Mouse (Mus musculus) hematopoietic stem cell, adult 5-6 weeks (primary cell): ENCODE data around the gene Blvrb. TPM values are rescaled to one million over a fixed set of nuclear protein-coding genes. Genes with fewer than 3 reads are reported as not detected.

Experiments
- ATAC-seq, 2 experiments: fragments of 125-278 bp in 1 of 2; replicated peaks in 1 of 2; 2 replicates each; pipeline ENCODE4 v1.8.0; 2016 to 2017; ENCODE audit warnings: inconsistent platforms in 2 of 2, mild to moderate bottlenecking in 2 of 2, moderate number of reproducible peaks in 2 of 2, low read depth in 1 of 2, moderate TSS enrichment in 1 of 2; ENCODE audit not compliant: low FRiP score in 2 of 2, poor library complexity in 2 of 2, severe bottlenecking in 2 of 2, insufficient read depth in 1 of 2, low TSS enrichment in 1 of 2
- total RNA-seq: library from RNA; stranded (forward); fragments of 172-1452, 232-1000 nt; gene quantifications from 2 replicates; pipeline ENCODE4 v1.2.3, GENCODE M21; 2017

Blvrb gene
- total RNA-seq, 1 experiment from 2014 or later, result 31.7 TPM

DNA sequence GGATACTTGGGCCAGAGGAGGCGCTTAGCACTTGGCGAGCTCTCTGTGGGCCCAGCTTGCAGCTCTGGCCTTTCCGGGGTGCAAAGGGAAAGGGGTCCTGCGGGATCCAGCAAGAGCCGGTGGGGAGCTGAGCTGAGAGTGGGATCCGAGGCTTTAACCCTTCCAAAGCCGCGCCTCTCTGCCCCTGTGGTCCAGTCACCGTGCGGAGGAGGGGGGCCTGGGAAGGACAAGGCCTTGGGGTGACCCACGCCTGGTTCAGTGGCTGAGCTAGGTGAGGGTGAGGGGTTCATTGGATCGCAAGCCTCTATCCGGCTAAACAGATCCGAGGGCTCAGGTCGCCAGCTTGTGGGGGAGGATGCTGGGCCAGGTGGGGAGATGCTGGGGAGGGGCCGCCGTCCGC lies 1.7 kb upstream of the Blvrb start:
- ATAC-seq, result no peak

- peak in 1 of 2 experiments; percentile 6; a peak in 1 of 4 replicates for ATAC-seq
These were observed 1.0 kb upstream of the Blvrb start for GRCm38 (mm10) chr7:27446521-27447418.

DNA sequence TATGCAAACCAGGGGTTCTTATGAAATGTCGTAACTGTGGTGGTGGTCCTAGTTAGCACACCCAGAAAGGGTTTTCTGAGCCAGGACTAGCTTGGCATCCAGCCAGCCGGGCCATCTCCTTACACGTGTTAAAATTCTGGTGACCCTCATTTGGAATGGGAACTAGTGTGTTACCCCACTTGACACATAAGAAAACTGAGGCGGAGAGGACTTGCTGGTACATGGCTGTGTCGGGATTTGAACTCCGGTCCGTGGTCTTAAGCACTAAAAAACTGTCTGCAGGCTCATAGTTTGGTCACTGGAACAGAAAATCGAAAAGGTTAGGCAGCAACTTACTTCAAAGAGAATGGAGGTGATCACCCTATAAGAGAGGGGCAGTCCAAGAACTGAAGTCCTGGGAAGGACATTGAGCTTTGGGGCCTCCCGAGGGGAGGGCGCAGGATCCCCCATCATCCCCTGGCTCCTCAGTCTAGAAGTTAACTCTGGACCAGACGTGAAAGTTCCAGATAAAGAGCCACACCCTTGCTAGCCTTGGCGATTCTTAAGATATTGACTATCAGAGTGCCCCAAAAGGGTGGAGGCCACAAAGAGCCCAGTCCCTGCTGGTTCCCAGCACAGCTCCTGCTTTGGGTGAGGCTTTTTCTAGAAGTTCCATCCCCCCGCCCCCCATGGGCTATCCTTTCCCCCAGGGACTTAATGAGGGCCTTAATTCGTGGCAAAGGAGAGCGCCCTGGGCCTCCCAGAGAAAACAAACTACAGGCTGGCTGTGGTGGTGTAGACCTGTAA lies 836 bp downstream of the Blvrb start:
- ATAC-seq, result no peak

- ATAC-seq, result no peak
These were observed 1.6 kb downstream of the Blvrb start for GRCm38 (mm10) chr7:27449256-27449862.

GRCm38 (mm10) chr7:27451359-27451758 lies 3.6 kb downstream of the Blvrb start:
- ATAC-seq, result no peak

DNA sequence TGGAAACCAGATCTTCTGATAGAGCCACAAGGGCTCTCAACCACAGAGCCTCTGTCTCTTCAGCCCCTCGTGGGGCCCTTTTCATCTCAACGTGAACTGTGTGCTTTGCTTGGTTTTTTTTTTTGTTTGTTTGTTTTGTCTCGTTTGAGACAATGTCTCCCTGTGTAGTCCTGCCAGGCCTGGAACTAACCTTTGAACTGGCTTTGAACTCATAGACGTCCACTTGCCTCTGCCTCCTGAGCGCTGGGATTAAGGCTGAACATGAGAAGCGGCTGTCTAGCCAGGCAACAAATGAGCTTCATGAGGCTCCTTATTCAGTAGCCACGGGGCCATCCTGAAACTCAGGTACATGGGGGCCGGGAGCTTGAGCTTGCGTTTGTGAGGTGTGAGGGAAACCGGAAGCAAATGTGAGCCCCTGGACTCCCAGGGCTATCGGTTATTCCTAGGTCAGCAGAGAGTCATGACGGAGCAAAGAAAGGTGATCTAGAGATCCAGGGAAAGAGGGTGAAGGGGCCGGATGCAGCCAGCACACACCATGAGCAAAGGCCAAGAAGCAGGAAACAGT lies 4.5 kb downstream of the Blvrb start:
- ATAC-seq, result no peak

- no peak for ATAC-seq
These were observed 6.8 kb downstream of the Blvrb start for GRCm38 (mm10) chr7:27454461-27455121.

- ATAC-seq, result no peak
These were observed 7.5 kb downstream of the Blvrb start for GRCm38 (mm10) chr7:27455273-27455672.

GRCm38 (mm10) chr7:27458614-27459013 lies 10.8 kb downstream of the Blvrb start:
- ATAC-seq, result no peak

DNA sequence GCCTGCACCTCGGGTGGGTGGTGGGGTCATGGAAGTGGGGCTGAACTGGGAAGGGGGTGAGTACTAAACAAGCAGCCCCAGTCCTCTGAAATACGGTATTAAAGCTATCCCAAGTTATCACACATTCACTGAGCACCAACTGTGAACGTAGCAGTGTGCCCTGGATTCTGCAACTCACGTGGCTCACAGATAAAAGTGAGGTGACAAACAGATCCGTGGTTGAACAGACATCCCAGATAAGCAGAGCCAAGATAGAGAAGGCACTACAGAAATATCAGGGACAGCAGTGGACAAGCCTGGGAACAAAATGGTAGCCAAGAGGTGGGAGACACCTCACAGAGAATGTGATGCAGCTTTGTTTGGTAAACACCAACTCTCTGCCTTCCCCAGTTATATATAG lies 11.9 kb downstream of the Blvrb start:
- ATAC-seq, result no peak

DNA sequence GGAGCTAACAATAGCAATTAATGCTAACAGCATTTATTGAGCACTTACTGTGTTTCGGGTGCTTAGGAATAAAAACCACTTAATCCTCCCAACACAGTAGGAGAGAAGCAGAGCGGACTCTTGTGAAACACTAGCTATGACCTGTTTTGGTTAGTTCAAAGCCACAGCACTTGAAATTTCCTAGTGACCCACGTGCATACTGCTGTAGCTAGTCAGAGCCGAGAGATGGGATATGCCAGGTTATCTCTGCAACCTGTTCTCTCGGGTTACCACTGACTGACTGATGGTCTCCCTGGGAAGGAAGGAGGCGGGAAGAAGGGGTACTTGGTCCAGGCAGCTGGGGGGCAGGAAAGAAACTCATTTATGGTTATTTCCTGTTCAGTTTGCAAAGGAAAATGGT lies 12.7 kb downstream of the Blvrb start:
- peak in 1 of 2 experiments; percentile 29; a peak in 2 of 4 replicates for ATAC-seq

DNA sequence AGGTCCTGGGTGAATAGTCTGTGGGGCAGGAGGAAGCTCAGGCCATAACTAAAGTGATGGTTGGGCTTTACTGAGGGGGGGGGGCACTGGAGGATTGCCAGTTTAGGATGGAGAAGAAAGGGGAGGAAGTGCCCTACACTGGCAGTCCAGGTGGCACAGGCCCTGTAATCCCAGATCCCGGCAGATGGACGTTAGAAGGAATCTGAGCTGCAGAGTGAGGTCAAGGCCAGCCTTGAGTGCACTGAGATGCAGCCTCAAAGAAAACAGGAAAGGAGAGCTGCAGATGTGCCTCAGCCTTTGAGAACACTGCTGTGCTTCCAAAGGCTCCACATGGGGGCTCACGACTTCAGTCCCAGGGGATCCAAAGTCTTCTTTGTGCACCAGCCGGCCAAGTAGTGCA lies 19.9 kb downstream of the Blvrb start:
- no peak for ATAC-seq

DNA sequence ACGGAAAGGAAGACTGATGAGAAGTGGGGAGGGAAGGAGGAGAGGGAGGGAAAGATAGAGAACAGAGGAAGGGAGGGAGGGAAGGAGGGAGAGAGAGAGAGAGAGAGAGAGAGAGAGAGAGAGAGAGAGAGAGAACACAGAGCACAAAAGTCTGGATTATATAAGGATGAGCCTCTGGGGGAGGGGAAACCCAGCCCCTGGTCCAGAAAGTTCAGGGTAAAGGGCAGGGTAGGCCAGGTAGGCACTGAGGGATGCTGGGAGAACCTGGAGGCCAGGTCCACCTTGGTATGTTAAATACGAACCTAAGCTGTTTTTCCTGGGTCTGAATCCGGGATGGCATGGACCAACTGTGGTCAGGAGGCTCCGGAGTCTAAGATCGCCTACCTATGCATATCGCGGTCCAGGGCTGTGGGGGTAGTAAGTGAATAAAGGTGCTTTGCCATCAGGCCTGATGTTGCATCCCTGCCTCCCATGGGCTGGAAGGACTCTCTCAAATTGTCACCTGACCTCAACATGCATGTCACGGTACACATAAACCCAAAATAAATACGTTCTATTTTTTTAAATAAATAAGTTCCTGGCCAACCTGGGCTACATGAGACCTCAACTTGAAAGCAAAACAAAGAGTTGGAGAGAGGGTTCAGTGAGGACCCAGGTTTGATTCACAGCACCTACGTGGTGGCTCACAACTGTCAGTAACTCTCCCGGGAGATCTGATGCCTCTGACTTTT lies 23.8 kb downstream of the Blvrb start:
- no peak for ATAC-seq

GRCm38 (mm10) chr7:27472596-27472995 lies 24.8 kb downstream of the Blvrb start:
- no peak for ATAC-seq

DNA sequence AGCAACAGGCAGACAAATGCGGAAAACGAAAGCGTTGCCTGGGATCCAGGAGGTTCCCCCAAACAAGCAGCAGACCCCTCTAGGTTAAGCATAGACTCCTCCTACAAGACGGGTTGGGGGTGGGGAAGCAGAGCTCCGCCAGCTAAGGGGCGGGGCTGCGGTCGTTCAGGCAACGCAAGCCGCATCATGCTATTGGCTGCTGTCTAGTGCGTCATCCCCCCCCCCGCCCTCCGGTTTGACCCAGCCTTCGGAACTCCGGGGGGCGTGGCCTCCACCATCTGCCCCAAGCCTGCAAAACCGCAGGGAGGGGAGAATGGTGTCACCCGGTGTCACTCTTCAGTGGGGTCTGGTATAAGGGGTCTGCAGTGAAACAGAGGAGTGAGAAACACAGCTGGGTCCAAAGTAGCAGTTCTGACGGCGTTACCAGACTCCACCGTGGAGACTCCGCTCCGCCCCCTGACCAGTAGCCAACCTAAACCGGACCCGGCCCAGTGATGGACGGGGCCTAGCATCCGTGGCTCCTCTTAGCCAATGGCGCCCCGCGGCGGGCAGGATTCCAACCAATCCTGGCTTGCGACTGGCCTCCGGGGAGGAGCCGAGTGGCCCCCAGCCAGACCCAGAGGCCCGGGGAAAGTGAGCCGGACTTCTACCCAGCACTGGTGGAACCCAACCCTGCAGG lies 25.5 kb downstream of the Blvrb start, which contains the start of gene Sertad3:
TSS of gene Sertad3 (plus strand) at position 613 of the 679 bp plus-strand sequence.
- peak; percentile 77 to 80 for ATAC-seq

GRCm38 (mm10) chr7:27473835-27474489 lies 26.2 kb downstream of the Blvrb start:
- ATAC-seq, result no peak
